Mouse (Mus musculus) cerebellum, adult 18-20 months (tissue): ENCODE measurements around the gene Dcpp3.
"Not testable (repeated sequence)": the region's sequence is repeated elsewhere in the genome, so short reads cannot be mapped to it uniquely, and the experiment has no call there.

Experiments
- DNase-seq, 2 experiments: peaks; one replicate each; pipeline ENCODE4 v3.0.0; 2021

Dcpp3 gene

GRCm38 (mm10) chr17:23917158-23917557 lies at the start of gene Dcpp3:
Gene Dcpp3, plus strand, starts transcription at chr17:23917458.
- not testable (repeated sequence) for DNase-seq

- DNase-seq = no peak
Observed at GRCm38 (mm10) chr17:23867756-23868155, 49.5 kb upstream of the Dcpp3 start, which contains the start of gene Prss21. Gene Prss21, plus strand, starts transcription at chr17:23868056.

- no peak for DNase-seq
Observed at GRCm38 (mm10) chr17:23868513-23868912, 48.7 kb upstream of the Dcpp3 start.

GRCm38 (mm10) chr17:23873884-23874856 lies 43.1 kb upstream of the Dcpp3 start:
- DNase-seq = peak; percentile 54 to 58

GRCm38 (mm10) chr17:23876741-23877140 lies 40.5 kb upstream of the Dcpp3 start:
- DNase-seq = no peak

- no peak for DNase-seq
Observed at GRCm38 (mm10) chr17:23877166-23877565, 40.1 kb upstream of the Dcpp3 start.

GRCm38 (mm10) chr17:23880576-23880975 lies 36.7 kb upstream of the Dcpp3 start, which contains the start of the genes Dcpp1 and Dcpp2:
Gene Dcpp1, plus strand, starts transcription at chr17:23880876.
Gene Dcpp2, plus strand, starts transcription at chr17:23880880.
- DNase-seq = not testable (repeated sequence)

GRCm38 (mm10) chr17:23924531-23925007 lies 7.3 kb downstream of the Dcpp3 start:
- DNase-seq = peak; percentile 93

- peak; percentile 75 to 81 for DNase-seq
Observed at GRCm38 (mm10) chr17:23925090-23925493, 7.8 kb downstream of the Dcpp3 start.

GRCm38 (mm10) chr17:23931157-23931556 lies 13.9 kb downstream of the Dcpp3 start:
- no peak for DNase-seq

- no peak for DNase-seq
Observed at GRCm38 (mm10) chr17:23941372-23941771, 24.1 kb downstream of the Dcpp3 start, which contains the start of gene Sbp. Gene Sbp, plus strand, starts transcription at chr17:23941672.

GRCm38 (mm10) chr17:23947486-23947885 lies 30.2 kb downstream of the Dcpp3 start:
- DNase-seq = not testable (repeated sequence)

- no peak for DNase-seq
Observed at GRCm38 (mm10) chr17:23949068-23949467, 31.8 kb downstream of the Dcpp3 start.

GRCm38 (mm10) chr17:23950828-23951227 lies 33.6 kb downstream of the Dcpp3 start:
- not testable (repeated sequence) for DNase-seq

- DNase-seq = no peak
Observed at GRCm38 (mm10) chr17:23955174-23955573, 37.9 kb downstream of the Dcpp3 start, which contains the start of gene Sbpl. Gene Sbpl, minus strand, starts transcription at chr17:23955274.

GRCm38 (mm10) chr17:23960084-23960738 lies 43.0 kb downstream of the Dcpp3 start:
- peak; percentile 76 to 81 for DNase-seq

- DNase-seq = no peak
Observed at GRCm38 (mm10) chr17:23961573-23962122, 44.4 kb downstream of the Dcpp3 start.

GRCm38 (mm10) chr17:23965805-23966425 lies 48.7 kb downstream of the Dcpp3 start:
- peak; percentile 33 to 35 for DNase-seq

GRCm38 (mm10) chr17:23966658-23967401 lies 49.6 kb downstream of the Dcpp3 start:
- DNase-seq = no peak

GRCm38 (mm10) chr17:23968780-23969179 lies 51.5 kb downstream of the Dcpp3 start:
- no peak for DNase-seq
